Mouse (Mus musculus): ENCODE measurements around the gene Ern2.

The Ern2 gene

GRCm38 (mm10) chr7:122186043-122186442 lies at the start of gene Ern2:
Ern2 (minus strand) TSS chr7:122186207.
- no peak for DNase-seq (ENCODE audit: low spot score)

GRCm38 (mm10) chr7:122230866-122231265 lies 44.9 kb upstream of the Ern2 start:
- DNase-seq (ENCODE audit: low spot score), result no peak

DNA sequence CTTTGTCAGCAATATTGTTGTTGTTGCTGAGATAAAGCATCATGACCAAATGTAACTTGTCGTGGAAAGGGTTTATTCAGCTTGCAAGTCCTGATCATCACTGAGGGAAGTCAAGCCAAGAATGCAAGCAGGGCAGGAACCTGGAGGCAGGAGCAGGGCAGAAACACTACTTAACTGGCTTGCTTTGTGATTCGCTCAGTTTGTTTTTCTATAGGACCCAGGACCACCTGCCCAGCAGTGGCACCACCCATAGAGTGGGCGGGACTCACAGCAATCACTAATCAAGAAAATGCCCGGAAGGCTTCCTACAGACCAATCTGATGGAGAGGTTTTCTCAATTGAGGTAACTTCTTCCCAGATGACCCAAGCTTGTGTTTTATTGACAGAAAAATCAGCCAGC lies 43.9 kb upstream of the Ern2 start:
- no peak for DNase-seq (ENCODE audit: low spot score)

DNA sequence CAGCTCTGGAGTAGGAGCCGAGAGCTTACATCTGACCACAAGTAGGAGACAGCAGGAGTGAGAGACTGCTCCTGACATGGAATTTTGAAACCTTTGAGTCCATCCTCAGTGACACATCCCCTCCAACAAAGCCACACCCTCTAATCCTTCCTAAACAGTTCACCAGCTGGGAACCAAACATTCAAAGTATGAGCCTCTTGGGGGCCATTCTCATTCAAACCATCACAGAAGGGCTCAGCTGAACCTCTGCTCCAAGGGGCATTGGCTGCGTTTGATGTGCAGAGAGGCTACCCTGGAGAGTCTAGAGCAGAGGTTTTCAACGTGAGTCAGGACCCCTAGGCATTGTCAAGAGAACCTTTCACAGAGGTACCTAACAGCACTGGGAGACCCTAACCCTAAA lies 43.3 kb upstream of the Ern2 start:
- DNase-seq (ENCODE audit: low spot score), result no peak

- no peak for DNase-seq (ENCODE audit: low spot score)
Observed at GRCm38 (mm10) chr7:122226744-122227143, 40.7 kb upstream of the Ern2 start.

DNA sequence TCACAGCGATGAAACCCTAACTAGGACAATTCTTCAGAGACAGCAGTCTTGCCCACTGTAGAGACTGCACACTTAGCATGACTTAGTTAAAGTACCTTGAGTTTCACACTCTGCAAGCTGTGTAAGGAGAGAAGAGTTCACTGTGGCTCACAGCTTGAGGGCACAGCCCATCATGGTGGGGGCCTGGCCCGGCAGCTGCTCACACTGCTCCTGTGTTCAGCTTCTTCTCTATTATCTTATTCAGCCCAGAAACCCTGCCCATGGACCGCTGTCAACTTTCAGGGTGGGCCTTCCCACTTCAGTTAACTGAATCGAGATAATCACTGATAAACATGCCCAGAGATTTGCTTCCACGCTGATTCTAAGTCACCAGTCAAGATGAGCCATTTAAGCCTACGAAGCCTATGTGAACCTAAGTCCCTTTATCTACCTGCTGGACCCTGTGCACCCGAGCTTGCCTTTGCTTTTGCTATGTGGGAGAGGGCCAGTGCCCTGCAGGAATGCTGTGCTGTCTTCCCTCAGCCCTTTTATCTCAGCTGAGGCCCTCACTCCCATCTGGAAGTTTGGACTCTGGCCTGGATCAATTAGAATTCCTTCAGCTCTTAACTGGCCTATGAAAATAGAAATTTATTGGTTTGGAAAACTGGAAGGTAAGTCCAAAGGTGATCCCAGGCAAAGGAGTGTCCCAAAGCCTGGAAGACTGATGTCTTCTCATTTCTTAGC lies 40.2 kb upstream of the Ern2 start:
- no peak for DNase-seq (ENCODE audit: low spot score)

- peak; percentile 17 for DNase-seq (ENCODE audit: low spot score)
Observed at GRCm38 (mm10) chr7:122219315-122219801, 33.4 kb upstream of the Ern2 start, which contains the start of gene Chp2. Chp2 (plus strand) TSS chr7:122219496.

GRCm38 (mm10) chr7:122208276-122209021 lies 22.4 kb upstream of the Ern2 start:
- no peak for DNase-seq (ENCODE audit: low spot score)

GRCm38 (mm10) chr7:122206121-122206520 lies 20.1 kb upstream of the Ern2 start:
- DNase-seq (ENCODE audit: low spot score), result no peak

GRCm38 (mm10) chr7:122203936-122204335 lies 17.9 kb upstream of the Ern2 start:
- no peak for DNase-seq (ENCODE audit: low spot score)

- peak; percentile 16 for DNase-seq (ENCODE audit: low spot score)
Observed at GRCm38 (mm10) chr7:122199296-122199695, 13.3 kb upstream of the Ern2 start.

DNA sequence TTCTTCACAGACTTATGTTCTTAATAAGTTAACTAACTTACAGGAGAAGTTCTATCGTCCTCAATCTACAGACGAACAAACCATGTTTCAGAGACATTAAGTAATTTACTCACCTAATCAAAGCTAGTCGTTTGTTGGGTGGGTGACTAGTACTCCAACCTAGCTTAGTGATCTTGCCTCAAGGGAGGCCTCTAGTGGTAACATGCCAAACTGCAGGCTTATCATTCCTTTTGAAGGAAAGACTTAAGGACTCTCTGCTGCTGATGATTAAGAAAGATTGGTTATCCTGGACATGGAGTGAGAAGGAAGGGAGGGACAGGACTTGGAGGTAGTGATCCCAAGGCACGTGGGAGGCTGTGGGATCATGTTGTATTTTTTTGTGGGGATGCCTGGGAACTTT lies 11.3 kb upstream of the Ern2 start:
- peak; percentile 60 for DNase-seq (ENCODE audit: low spot score)

DNA sequence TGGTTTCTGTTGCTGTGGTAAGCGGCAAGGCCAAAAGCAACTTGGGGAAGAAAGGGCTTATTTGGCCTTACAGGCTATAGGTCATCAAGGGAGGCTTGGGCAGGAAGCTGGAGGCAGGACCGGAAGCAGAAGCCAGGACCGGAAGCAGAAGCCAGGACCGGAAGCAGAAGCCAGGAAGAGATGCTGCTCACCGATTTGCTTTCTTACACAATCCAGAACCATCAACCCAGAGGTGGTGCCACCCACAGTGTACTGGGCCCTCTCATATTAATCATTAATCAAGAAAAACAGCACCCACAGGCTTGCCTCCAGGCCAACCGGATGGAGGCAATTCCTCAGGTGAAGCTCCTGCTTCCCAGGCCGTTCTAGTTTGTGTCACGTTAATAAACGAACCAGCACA lies 10.8 kb upstream of the Ern2 start:
- DNase-seq (ENCODE audit: low spot score), result no peak

DNA sequence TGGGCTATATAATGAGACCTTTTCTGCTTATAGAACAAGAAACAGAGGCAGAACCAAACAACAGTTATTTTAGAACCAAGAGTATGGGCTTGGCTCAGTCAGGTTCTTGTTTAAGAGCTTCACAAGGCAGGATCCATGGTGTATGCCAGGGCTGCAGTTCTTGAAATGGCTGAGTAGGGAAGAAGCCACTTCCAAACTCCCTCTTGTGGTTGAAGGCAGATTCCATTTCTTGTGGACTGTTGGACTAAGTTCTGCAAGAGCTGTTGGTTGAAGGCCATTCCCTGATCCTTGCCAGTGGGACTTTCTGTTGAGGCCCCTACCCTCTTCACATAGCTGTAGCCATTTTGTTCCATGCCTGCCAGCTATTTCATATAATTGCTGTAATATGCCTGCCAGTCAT lies 7.9 kb upstream of the Ern2 start:
- no peak for DNase-seq (ENCODE audit: low spot score)

DNA sequence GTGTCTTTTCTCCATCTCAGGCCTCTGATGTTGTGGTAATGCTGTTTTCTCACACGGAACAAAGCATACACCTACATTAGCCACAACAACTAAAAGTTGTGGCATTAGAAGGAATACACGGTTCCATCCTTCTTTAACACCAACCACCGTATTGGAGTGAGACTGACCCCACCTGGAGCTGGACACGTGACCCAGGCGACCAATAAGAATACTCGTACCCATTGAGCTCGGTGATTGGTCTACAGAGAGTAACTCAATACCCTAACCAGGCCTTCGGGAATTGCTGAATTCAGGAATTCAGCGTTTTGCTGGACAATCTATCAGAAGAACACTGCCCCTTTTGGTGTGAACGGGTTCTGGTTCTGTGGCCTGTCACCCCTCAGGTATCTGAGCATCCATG lies 5.1 kb upstream of the Ern2 start:
- DNase-seq (ENCODE audit: low spot score), result no peak

DNA sequence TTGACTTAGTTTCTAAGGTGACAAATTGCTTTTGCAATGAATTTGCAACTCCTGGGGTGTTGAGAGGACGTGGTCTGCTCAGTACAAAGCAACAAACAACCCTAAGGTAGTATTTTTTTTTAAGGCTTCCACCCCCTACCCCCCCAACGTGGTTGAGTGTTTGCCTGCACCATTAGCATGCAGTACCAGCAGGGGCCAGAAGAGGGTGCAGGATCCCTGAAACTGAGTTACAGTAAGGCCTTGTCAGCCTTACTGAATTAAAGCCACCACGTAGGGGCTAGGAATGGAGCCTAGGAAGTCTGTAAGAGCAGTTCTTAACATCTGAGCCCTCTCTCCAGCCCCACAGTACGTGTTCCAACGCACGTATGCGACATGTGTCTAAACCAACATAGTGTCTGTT lies 3.5 kb upstream of the Ern2 start:
- DNase-seq (ENCODE audit: low spot score), result peak; percentile 46

GRCm38 (mm10) chr7:122184569-122184968 lies 1.4 kb downstream of the Ern2 start:
- DNase-seq (ENCODE audit: low spot score), result peak; percentile 18

GRCm38 (mm10) chr7:122180720-122181119 lies 5.3 kb downstream of the Ern2 start:
- no peak for DNase-seq (ENCODE audit: low spot score)

GRCm38 (mm10) chr7:122171613-122172012 lies 14.4 kb downstream of the Ern2 start:
- DNase-seq (ENCODE audit: low spot score), result no peak

GRCm38 (mm10) chr7:122170705-122171104 lies 15.3 kb downstream of the Ern2 start:
- DNase-seq (ENCODE audit: low spot score), result no peak

DNA sequence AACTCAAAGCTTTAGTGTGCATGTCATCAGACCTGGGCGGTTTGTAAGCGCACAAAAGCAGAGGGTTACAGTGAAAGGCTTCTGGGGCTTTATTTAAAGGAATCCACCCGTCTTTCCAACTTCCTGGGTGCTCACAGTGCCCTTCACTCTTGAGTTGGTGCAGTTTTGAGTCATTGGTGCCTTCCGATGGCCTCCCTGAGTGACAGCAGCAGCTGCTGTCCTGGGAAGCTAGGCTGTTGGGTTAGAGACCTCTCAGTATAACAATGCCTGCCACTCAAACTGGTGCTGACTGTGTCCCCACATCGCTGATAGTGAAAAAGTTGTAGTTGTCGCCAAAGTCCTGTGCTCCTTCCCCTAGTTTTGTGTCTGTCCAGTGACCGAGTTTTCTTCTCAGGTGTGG lies 18.8 kb downstream of the Ern2 start:
- no peak for DNase-seq (ENCODE audit: low spot score)

DNA sequence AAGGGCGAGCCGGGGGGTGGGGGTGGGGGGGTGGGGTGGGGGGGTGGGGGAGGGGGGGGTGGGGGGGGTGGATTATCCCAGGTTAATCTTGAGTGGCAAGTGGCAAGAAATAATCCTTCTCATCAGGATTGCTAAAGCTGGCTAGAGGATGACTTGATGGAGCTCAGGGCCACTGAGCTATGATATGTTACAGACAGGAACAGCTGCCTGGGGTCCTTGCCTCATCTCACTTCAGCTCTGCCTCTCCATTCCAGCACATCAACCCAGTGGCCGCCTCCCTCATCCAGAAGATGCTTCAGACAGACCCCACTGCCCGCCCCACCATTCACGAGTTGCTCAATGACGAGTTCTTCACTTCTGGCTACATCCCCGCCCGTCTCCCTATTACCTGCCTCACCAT lies 22.2 kb downstream of the Ern2 start:
- no peak for DNase-seq (ENCODE audit: low spot score)

DNA sequence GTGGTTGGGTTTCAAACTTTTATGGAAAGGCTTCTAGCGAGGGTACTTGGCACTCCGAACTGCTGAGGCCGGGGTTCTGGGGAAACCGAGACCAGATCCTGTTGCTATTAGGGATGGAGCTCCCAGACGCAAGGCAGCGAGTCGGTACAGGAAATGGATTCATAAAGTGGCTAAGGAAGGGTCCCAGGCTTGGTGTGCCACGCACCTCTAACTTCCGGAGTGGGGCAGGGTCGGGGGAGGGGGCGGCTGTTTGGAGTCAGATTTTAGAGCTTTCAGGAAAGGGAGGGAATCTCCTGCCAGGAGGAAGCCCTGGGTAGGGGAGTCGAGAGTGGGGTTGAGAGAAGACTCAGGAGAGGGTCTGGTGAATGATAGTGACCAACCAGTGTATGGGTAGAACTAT lies 26.0 kb downstream of the Ern2 start:
- DNase-seq (ENCODE audit: low spot score), result no peak

Data from urinary bladder, postnatal 14 days (tissue).